Mouse (Mus musculus): Measurements from ENCODE around the gene Atg7. TPM values are rescaled to one million over a fixed set of nuclear protein-coding genes. Genes with fewer than 3 reads are reported as not detected.

The Atg7 gene
- total and polyA plus RNA-seq, 2 experiments from 2014 or later, result 17.1 to 21.5 TPM

DNA sequence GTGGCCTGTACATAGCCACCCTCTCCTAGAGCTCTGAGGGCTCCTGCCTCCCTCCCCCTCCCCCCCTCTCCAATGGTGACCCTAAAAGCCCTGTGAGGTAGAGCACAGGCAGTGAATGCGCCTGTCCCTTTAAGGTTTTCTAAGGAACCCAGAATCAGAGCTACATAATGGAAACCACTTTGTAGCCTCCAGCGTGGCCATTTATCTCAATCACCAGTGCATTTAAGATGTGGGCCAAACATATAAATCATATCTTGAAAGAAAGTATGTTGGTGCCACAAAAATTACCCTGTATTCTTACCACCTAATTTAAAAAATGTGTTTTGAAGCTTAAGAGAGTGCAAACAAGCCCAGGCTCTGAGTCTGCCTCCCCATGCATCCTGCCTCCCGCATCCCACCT is 209.8 kb downstream of the Atg7 start:
- Histone ChIP-seq H3K4me3 (ENCODE audit: low read depth, low read length) (no peak overlapping the region), H3K4me1 (ENCODE audit: insufficient read depth, low read length) (0 out of 2 replicates have a peak, but pooled peaks cover 5% of the 10 kb centered on the region), H3K27me3 (ENCODE audit: insufficient read depth, low read length) (no peaks in the 10 kb centered on the region), H3K4me2 (ENCODE audit: low read depth, low read length, poor library complexity, severe bottlenecking) (no peak overlapping the region), H3K9me3 (ENCODE audit: low read length) (no peaks in the 10 kb centered on the region), H3K27ac (ENCODE audit: low read depth, low read length) (no peak overlapping the region), H3K9ac (replicated peaks; ENCODE audit: low read length, poor library complexity, severe bottlenecking) (no peak overlapping the region; the same call in 1 of the 2 replicates), H3K36me3 (ENCODE audit: insufficient read depth, low read length) (no peaks in the 10 kb centered on the region)
- WGBS, result 39% methylated on average over 3 of the region's 3 CpGs
- peak; percentile 53 for DNase-seq (ENCODE audit: low spot score)
- no peak for ATAC-seq (ENCODE audit: low FRiP score)
- no peak for TF ChIP-seq CTCF (IDR thresholded peaks at IDR 0.05)

DNA sequence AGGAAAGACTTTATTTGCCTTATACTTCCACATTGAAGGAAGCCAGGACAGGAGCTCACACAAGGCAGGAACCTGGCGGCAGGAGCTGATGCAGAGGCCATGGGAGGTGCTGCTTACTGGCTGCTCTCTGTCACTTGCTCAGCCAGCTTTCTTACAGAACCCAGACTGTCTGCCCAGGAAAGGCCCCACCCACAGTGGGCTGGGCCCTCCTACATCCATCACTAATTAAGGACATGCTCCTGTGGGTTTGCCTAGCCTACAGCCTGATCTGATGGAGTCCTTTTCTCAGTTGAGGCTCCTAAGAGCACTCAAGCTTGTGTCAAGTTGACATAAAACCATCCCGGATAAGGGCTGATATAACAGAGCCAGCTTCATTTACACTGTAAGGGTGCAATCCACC is 211.5 kb downstream of the Atg7 start:
- Histone ChIP-seq H3K4me1 (ENCODE audit: insufficient read depth, low read length) (0 out of 2 replicates have a peak, but pooled peaks cover 5% of the 10 kb centered on the region), H3K9ac (replicated peaks; ENCODE audit: low read length, poor library complexity, severe bottlenecking) (no peak overlapping the region), H3K9me3 (ENCODE audit: low read length) (no peaks in the 10 kb centered on the region), H3K27ac (ENCODE audit: low read depth, low read length) (no peak overlapping the region), H3K4me2 (ENCODE audit: low read depth, low read length, poor library complexity, severe bottlenecking) (no peak overlapping the region), H3K4me3 (ENCODE audit: low read depth, low read length) (no peak overlapping the region), H3K27me3 (ENCODE audit: insufficient read depth, low read length) (no peaks in the 10 kb centered on the region), H3K36me3 (ENCODE audit: insufficient read depth, low read length) (peaks cover 5% of the 10 kb centered on the region; the same call in 1 of the 2 replicates)
- TF ChIP-seq CTCF (IDR thresholded peaks at IDR 0.05), result no peak
- DNase-seq (ENCODE audit: low spot score) (no peak), ATAC-seq (ENCODE audit: low FRiP score) (no peak)
- WGBS, result 58% methylated on average over 2 of the region's 2 CpGs

GRCm38 (mm10) chr6:114855644-114856043 is 212.7 kb downstream of the Atg7 start:
- no peak for TF ChIP-seq CTCF (IDR thresholded peaks at IDR 0.05)
- no peaks in the 10 kb centered on the region for H3K9me3 ChIP-seq (ENCODE audit: low read length)
- no peak overlapping the region for H3K27ac ChIP-seq (ENCODE audit: low read depth, low read length)
- ATAC-seq (ENCODE audit: low FRiP score) (no peak), DNase-seq (ENCODE audit: low spot score) (no peak)
- H3K9ac ChIP-seq (replicated peaks; ENCODE audit: low read length, poor library complexity, severe bottlenecking), result no peak overlapping the region
- no peak overlapping the region for H3K4me2 ChIP-seq (ENCODE audit: low read depth, low read length, poor library complexity, severe bottlenecking)
- H3K36me3 ChIP-seq (ENCODE audit: insufficient read depth, low read length), result peaks cover 10% of the 10 kb centered on the region; the same call in 1 of the 2 replicates
- H3K4me1 ChIP-seq (ENCODE audit: insufficient read depth, low read length), result 0 out of 2 replicates have a peak, but pooled peaks cover 5% of the 10 kb centered on the region
- no peaks in the 10 kb centered on the region for H3K27me3 ChIP-seq (ENCODE audit: insufficient read depth, low read length)
- no peak overlapping the region for H3K4me3 ChIP-seq (ENCODE audit: low read depth, low read length)
- WGBS, result 67% methylated on average over 3 of the region's 3 CpGs

- DNase-seq (ENCODE audit: low spot score), result no peak
- H3K36me3 ChIP-seq (ENCODE audit: insufficient read depth, low read length), result peaks cover 19% of the 10 kb centered on the region; the same call in 1 of the 2 replicates
- H3K27ac ChIP-seq (ENCODE audit: low read depth, low read length), result no peak overlapping the region
- H3K9ac ChIP-seq (replicated peaks; ENCODE audit: low read length, poor library complexity, severe bottlenecking), result no peak overlapping the region
- H3K4me3 ChIP-seq (ENCODE audit: low read depth, low read length), result no peak overlapping the region
- no peak overlapping the region for H3K4me2 ChIP-seq (ENCODE audit: low read depth, low read length, poor library complexity, severe bottlenecking)
- no peak for ATAC-seq (ENCODE audit: low FRiP score)
- H3K4me1 ChIP-seq (ENCODE audit: insufficient read depth, low read length), result peaks cover 5% of the 10 kb centered on the region; the same call in 1 of the 2 replicates
- no peak for TF ChIP-seq CTCF (IDR thresholded peaks at IDR 0.05)
- H3K9me3 ChIP-seq (ENCODE audit: low read length), result no peaks in the 10 kb centered on the region
- no peaks in the 10 kb centered on the region for H3K27me3 ChIP-seq (ENCODE audit: insufficient read depth, low read length)
- WGBS, result 96% methylated on average over 4 of the region's 4 CpGs
Observed at GRCm38 (mm10) chr6:114856501-114856900, 213.6 kb downstream of the Atg7 start.

GRCm38 (mm10) chr6:114857996-114858721 is 215.3 kb downstream of the Atg7 start:
- ATAC-seq (ENCODE audit: low FRiP score) (no peak), DNase-seq (ENCODE audit: low spot score) (no peak)
- Histone ChIP-seq H3K4me3 (ENCODE audit: low read depth, low read length) (no peak overlapping the region), H3K27ac (ENCODE audit: low read depth, low read length) (no peak overlapping the region), H3K4me2 (ENCODE audit: low read depth, low read length, poor library complexity, severe bottlenecking) (no peak overlapping the region), H3K9ac (replicated peaks; ENCODE audit: low read length, poor library complexity, severe bottlenecking) (no peak overlapping the region), H3K9me3 (ENCODE audit: low read length) (no peaks in the 10 kb centered on the region), H3K27me3 (ENCODE audit: insufficient read depth, low read length) (no peaks in the 10 kb centered on the region), H3K4me1 (ENCODE audit: insufficient read depth, low read length) (peaks cover 5% of the 10 kb centered on the region; the same call in 1 of the 2 replicates), H3K36me3 (ENCODE audit: insufficient read depth, low read length) (peaks cover 29% of the 10 kb centered on the region)
- no peak for TF ChIP-seq CTCF (IDR thresholded peaks at IDR 0.05)
- WGBS, result 82% methylated on average over 3 of the region's 3 CpGs

DNA sequence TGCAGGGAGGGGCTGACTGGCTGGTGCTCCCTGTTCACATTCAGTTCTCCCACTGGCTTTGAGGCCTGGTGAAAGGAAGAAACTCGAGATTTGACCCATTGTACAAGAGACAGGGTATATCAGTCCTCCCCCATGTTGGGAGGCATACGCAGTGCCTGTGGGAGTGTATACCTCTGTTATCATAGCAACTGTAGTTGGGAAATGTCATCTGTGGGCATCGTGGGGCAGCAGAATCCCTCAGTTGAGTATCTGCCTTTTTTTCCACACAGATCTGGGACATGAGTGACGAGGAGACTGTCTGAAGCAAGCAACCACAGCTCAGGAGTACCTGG is 215.8 kb downstream of the Atg7 start:
- peaks cover 5% of the 10 kb centered on the region; the same call in 1 of the 2 replicates for H3K4me1 ChIP-seq (ENCODE audit: insufficient read depth, low read length)
- no peak for ATAC-seq (ENCODE audit: low FRiP score)

More for the DNA sequence above, 215.8 kb downstream of the Atg7 start:
- no peak for TF ChIP-seq CTCF (IDR thresholded peaks at IDR 0.05)
- Histone ChIP-seq H3K9me3 (ENCODE audit: low read length) (no peaks in the 10 kb centered on the region), H3K9ac (replicated peaks; ENCODE audit: low read length, poor library complexity, severe bottlenecking) (no peak overlapping the region), H3K27ac (ENCODE audit: low read depth, low read length) (no peak overlapping the region), H3K4me2 (ENCODE audit: low read depth, low read length, poor library complexity, severe bottlenecking) (no peak overlapping the region), H3K27me3 (ENCODE audit: insufficient read depth, low read length) (no peaks in the 10 kb centered on the region), H3K36me3 (ENCODE audit: insufficient read depth, low read length) (peaks cover 29% of the 10 kb centered on the region), H3K4me3 (ENCODE audit: low read depth, low read length) (no peak overlapping the region)
- no peak for DNase-seq (ENCODE audit: low spot score)
- 84% methylated on average over 4 of the region's 4 CpGs for WGBS

Measured in midbrain, postnatal 0 days (tissue).